Comparison of ENCODE assay signal across 29 mouse cellular contexts in genomic region chr13:41405009-41405408, GRCm38 (mm10).
DNase-seq lines count a peak whose midpoint lies in the region; ATAC-seq and TF ChIP-seq lines count a peak whose summit lies in the region.
"Had no signal": no experiment of that assay in that cellular context is flagged by ENCODE, and none has a peak within 500 bp of the region (broad histone marks: within the 10 kb centered on the region; RNA-seq: fewer than 3 reads in every experiment).

No protein-coding gene starts in this region.

- no peak for TF ChIP-seq CTCF in small intestine, adult 2 months (IDR thresholded peaks at IDR 0.05; ENCODE audit: extremely low read depth, insufficient read length, insufficient replicate concordance, low read depth, low read length)
- TF ChIP-seq CTCF in layer of hippocampus, adult 2 months (conservative IDR thresholded peaks at IDR 0.05), result no peak

- no peak overlapping the region for H3K4me3 ChIP-seq in intestine, embryonic 15.5 days (replicated peaks)
- no peak overlapping the region for H3K4me3 ChIP-seq in small intestine, adult 2 months (ENCODE audit: low read depth, low read length)
- H3K4me3 ChIP-seq in layer of hippocampus, adult 2 months, result no peak overlapping the region
- H3K4me3 ChIP-seq: embryonic facial prominence, embryonic 13.5 days; forebrain, embryonic 10.5 days; forebrain, embryonic 15.5 days; gastrocnemius, adult 2 months; heart, embryonic 10.5 days; heart, embryonic 15.5 days; limb, embryonic 13.5 days; lung, embryonic 15.5 days; neural tube, embryonic 12.5 days had no signal

- H3K9me3 ChIP-seq in intestine, embryonic 15.5 days, result no peaks in the 10 kb centered on the region
- H3K9me3 ChIP-seq: embryonic facial prominence, embryonic 13.5 days; forebrain, embryonic 10.5 days; forebrain, embryonic 15.5 days; G1E; heart, embryonic 10.5 days; heart, embryonic 15.5 days; limb, embryonic 13.5 days; lung, embryonic 15.5 days; neural tube, embryonic 12.5 days had no signal

- H3K36me3 ChIP-seq in intestine, embryonic 15.5 days, result no peaks in the 10 kb centered on the region
- H3K36me3 ChIP-seq in small intestine, adult 2 months (ENCODE audit: control insufficient read depth, insufficient read depth, low read length), result no peaks in the 10 kb centered on the region
- H3K36me3 ChIP-seq: embryonic facial prominence, embryonic 13.5 days; forebrain, embryonic 10.5 days; forebrain, embryonic 15.5 days; G1E; heart, embryonic 10.5 days; heart, embryonic 15.5 days; limb, embryonic 13.5 days; lung, embryonic 15.5 days; neural tube, embryonic 12.5 days had no signal

- H3K4me1 ChIP-seq in intestine, embryonic 15.5 days (replicated peaks), result peaks cover 6% of the 10 kb centered on the region; the same call in 1 of the 2 replicates
- peaks cover 16% of the 10 kb centered on the region; the same call in 1 of the 2 replicates for H3K4me1 ChIP-seq in small intestine, adult 2 months (ENCODE audit: control insufficient read depth, insufficient read depth, insufficient read length, low read length)
- H3K4me1 ChIP-seq: embryonic facial prominence, embryonic 13.5 days; forebrain, embryonic 15.5 days; heart, embryonic 15.5 days had no signal

- no peak overlapping the region for H3K9ac ChIP-seq in intestine, embryonic 15.5 days
- H3K9ac ChIP-seq: embryonic facial prominence, embryonic 13.5 days; forebrain, embryonic 15.5 days; heart, embryonic 15.5 days; limb, embryonic 13.5 days; lung, embryonic 15.5 days; neural tube, embryonic 12.5 days had no signal

- peak; percentile 64 for DNase-seq in 3T3-L1 (ENCODE audit: low read depth, low spot score)
- DNase-seq in adrenal gland, adult 8-10 months, result peak; percentile 77
- DNase-seq in layer of hippocampus, adult 2 months (ENCODE audit: low spot score in 2 of 2), result no peak
- no peak for DNase-seq in gastrocnemius, postnatal 4 days (ENCODE audit: low spot score in 2 of 2)
- DNase-seq: cerebellum, adult 18-20 months; cerebellum, postnatal 10 days; gastrocnemius, adult 2 months; kidney, adult 11 months; right cerebral cortex, adult 18-20 months; thymus, adult 2 months; thymus, postnatal 4 days had no signal

- no peak overlapping the region for H3K4me2 ChIP-seq in intestine, embryonic 15.5 days (replicated peaks)
- H3K4me2 ChIP-seq: embryonic facial prominence, embryonic 13.5 days; forebrain, embryonic 15.5 days; heart, embryonic 15.5 days; limb, embryonic 13.5 days; liver, embryonic 11.5 days; lung, embryonic 15.5 days; midbrain, embryonic 11.5 days; neural tube, embryonic 12.5 days had no signal

- 60% methylated on average over 5 of the region's 5 CpGs for WGBS in intestine, embryonic 15.5 days
- 49% methylated on average over 5 of the region's 5 CpGs for WGBS in small intestine, adult 2 months

- peak; percentile 87 for ATAC-seq in intestine, embryonic 15.5 days
- no peak for ATAC-seq in megakaryocyte, adult 5-6 weeks (ENCODE audit: poor library complexity, severe bottlenecking)
- ATAC-seq: forebrain, embryonic 15.5 days; hindbrain, postnatal 0 days; midbrain, embryonic 16.5 days had no signal

- H3K27ac ChIP-seq in intestine, embryonic 15.5 days, result 0 out of 2 replicates have a peak overlapping the region, but pooled peaks have one; percentile 11
- peak overlapping the region; percentile 74 for H3K27ac ChIP-seq in small intestine, adult 2 months (ENCODE audit: insufficient read depth, low read depth, low read length)
- H3K27ac ChIP-seq in layer of hippocampus, adult 2 months, result no peak overlapping the region
- H3K27ac ChIP-seq: embryonic facial prominence, embryonic 13.5 days; forebrain, embryonic 10.5 days; forebrain, embryonic 15.5 days; gastrocnemius, adult 2 months; heart, embryonic 10.5 days; heart, embryonic 15.5 days; hindbrain, postnatal 0 days; kidney, postnatal 0 days; limb, embryonic 13.5 days; lung, embryonic 15.5 days; neural tube, embryonic 12.5 days; stomach, postnatal 0 days had no signal

- H3K27me3 ChIP-seq in intestine, embryonic 15.5 days (replicated peaks), result no peaks in the 10 kb centered on the region
- H3K27me3 ChIP-seq in small intestine, adult 2 months (ENCODE audit: control insufficient read depth, insufficient read depth, low read length), result no peaks in the 10 kb centered on the region
- H3K27me3 ChIP-seq: embryonic facial prominence, embryonic 13.5 days; forebrain, embryonic 15.5 days; limb, embryonic 13.5 days; lung, embryonic 15.5 days; neural tube, embryonic 12.5 days had no signal

- no peak for TF ChIP-seq POLR2A in small intestine, adult 2 months (IDR thresholded peaks at IDR 0.05; ENCODE audit: low read depth, low read length)

Comparison
In these comparisons a context has a peak if more than half of its experiments do, and no peak if none do; other contexts are left out.
1. DNase-seq: peak in 3T3-L1 (single experiment) and adrenal gland, adult 8-10 months (single experiment); none in layer of hippocampus, adult 2 months (0 of 2) and gastrocnemius, postnatal 4 days (0 of 2).